Mouse (Mus musculus) bone marrow, adult 2 months (tissue): ENCODE results near the gene Adgrg5.

ENCODE experiments used
- CTCF ChIP-seq: fragments of 200-500 bp; IDR thresholded peaks from 2 replicates; pipeline ENCODE4 v1.5.1; 2011; ENCODE audit warnings: low read length, control low read depth; ENCODE audit not compliant: control insufficient read depth, insufficient read depth
- POLR2A ChIP-seq: fragments of 200-500 bp; IDR thresholded peaks from 2 replicates; pipeline ENCODE4 v1.6.1; 2011; ENCODE audit warnings: low read depth, mild to moderate bottlenecking, control low read depth, low read length, borderline replicate concordance; ENCODE audit not compliant: control insufficient read depth

- no peak for TF ChIP-seq CTCF
- TF ChIP-seq POLR2A, result no peak
These were observed 46.7 kb upstream of the Adgrg5 start for GRCm38 (mm10) chr8:94876820-94877219.
